Mouse (Mus musculus) liver, postnatal 0 days (tissue): ENCODE measurements around the gene Clmp.

Experiments used
- CTCF ChIP-seq: sonication (generic); IDR thresholded peaks from 2 replicates; pipeline ENCODE4 v1.5.1; 2016; ENCODE audit warnings: antibody characterized with exemption, low read depth
- EP300 ChIP-seq: IDR thresholded peaks from 2 replicates; pipeline ENCODE4 v1.6.1; 2016; ENCODE audit warnings: antibody characterized with exemption, low read depth, mild to moderate bottlenecking

- TF ChIP-seq CTCF: no peak
- no peak for TF ChIP-seq EP300
Observed at GRCm38 (mm10) chr9:40724978-40725377, 39.2 kb downstream of the Clmp start.
